Mouse (Mus musculus): ENCODE measurements around the gene Nr1h3. TPM values are rescaled to one million over a fixed set of nuclear protein-coding genes. Genes with fewer than 3 reads are reported as not detected.
"Not testable (repeated sequence)": the region's sequence is repeated elsewhere in the genome, so short reads cannot be mapped to it uniquely, and the experiment has no call there.

Gene Nr1h3
- total and polyA plus RNA-seq, 2 experiments from 2014 or later: 1.5 to 1.6 TPM

GRCm38 (mm10) chr2:91237511-91238080 lies 35.0 kb upstream of the Nr1h3 start:
- not testable (repeated sequence) for H3K9me3 ChIP-seq (ENCODE audit: low read length); H3K36me3 ChIP-seq (ENCODE audit: insufficient read depth); H3K4me1 ChIP-seq (ENCODE audit: insufficient read depth); H3K27me3 ChIP-seq (ENCODE audit: insufficient read depth, low read length)
- TF ChIP-seq CTCF (IDR thresholded peaks at IDR 0.05; ENCODE audit: low read depth): peak; percentile 50; the same call in 1 of the 2 replicates
- ATAC-seq (peak; percentile 67), DNase-seq (peak; percentile 53)
- Histone ChIP-seq H3K4me3 (ENCODE audit: low read depth, low read length) (peak overlapping the region; percentile 64), H3K9ac (peak overlapping the region; percentile 65), H3K4me2 (ENCODE audit: low read depth) (peak overlapping the region; percentile 85), H3K27ac (ENCODE audit: low read depth, low read length) (peak overlapping the region; percentile 91)
- 18% methylated on average over 4 of the region's 4 CpGs for WGBS

GRCm38 (mm10) chr2:91236601-91237510 lies 34.2 kb upstream of the Nr1h3 start, which contains the start of gene Ddb2:
Ddb2 (minus strand) TSS chr2:91236982.
- Histone ChIP-seq H3K9me3 (ENCODE audit: low read length) (no peaks in the 10 kb centered on the region), H3K4me1 (ENCODE audit: insufficient read depth) (0 out of 2 replicates have a peak, but pooled peaks cover 3% of the 10 kb centered on the region), H3K27me3 (ENCODE audit: insufficient read depth, low read length) (no peaks in the 10 kb centered on the region), H3K9ac (peak within 1 kb of the TSS; percentile 65), H3K4me3 (ENCODE audit: low read depth, low read length) (peak within 1 kb of the TSS; percentile 64), H3K27ac (ENCODE audit: low read depth, low read length) (peak within 1 kb of the TSS; percentile 91), H3K36me3 (ENCODE audit: insufficient read depth) (no peaks in the 10 kb centered on the region), H3K4me2 (ENCODE audit: low read depth) (peak within 1 kb of the TSS; percentile 85)
- TF ChIP-seq CTCF (IDR thresholded peaks at IDR 0.05; ENCODE audit: low read depth): no peak; the same call in none of the 2 replicates
- DNase-seq (peak; percentile 96), ATAC-seq (peak; percentile 99)
- WGBS: under 1% methylated on average over 47 of the region's 48 CpGs

- Histone ChIP-seq H3K9me3 (ENCODE audit: low read length) (no peaks in the 10 kb centered on the region), H3K4me1 (ENCODE audit: insufficient read depth) (no peaks in the 10 kb centered on the region), H3K27ac (ENCODE audit: low read depth, low read length) (no peak overlapping the region), H3K27me3 (ENCODE audit: insufficient read depth, low read length) (no peaks in the 10 kb centered on the region), H3K4me3 (ENCODE audit: low read depth, low read length) (no peak overlapping the region), H3K4me2 (ENCODE audit: low read depth) (no peak overlapping the region), H3K36me3 (ENCODE audit: insufficient read depth) (no peaks in the 10 kb centered on the region), H3K9ac (no peak overlapping the region)
- no peak for DNase-seq
- no peak for TF ChIP-seq CTCF (IDR thresholded peaks at IDR 0.05; ENCODE audit: low read depth)
- no peak for ATAC-seq
- WGBS: 73% methylated on average over 2 of the region's 2 CpGs
Measured at GRCm38 (mm10) chr2:91229735-91230134, 27.1 kb upstream of the Nr1h3 start.

- H3K36me3 ChIP-seq (ENCODE audit: insufficient read depth): no peaks in the 10 kb centered on the region
- H3K27ac ChIP-seq (ENCODE audit: low read depth, low read length): no peak overlapping the region
- no peaks in the 10 kb centered on the region for H3K27me3 ChIP-seq (ENCODE audit: insufficient read depth, low read length)
- H3K9ac ChIP-seq: no peak overlapping the region
- DNase-seq: no peak
- 84% methylated on average over 2 of the region's 2 CpGs for WGBS
- no peaks in the 10 kb centered on the region for H3K4me1 ChIP-seq (ENCODE audit: insufficient read depth)
- no peak overlapping the region for H3K4me3 ChIP-seq (ENCODE audit: low read depth, low read length)
- TF ChIP-seq CTCF (IDR thresholded peaks at IDR 0.05; ENCODE audit: low read depth): no peak
- ATAC-seq: no peak
- no peak overlapping the region for H3K4me2 ChIP-seq (ENCODE audit: low read depth)
- no peaks in the 10 kb centered on the region for H3K9me3 ChIP-seq (ENCODE audit: low read length)
Measured at GRCm38 (mm10) chr2:91223614-91224013, 21.0 kb upstream of the Nr1h3 start.

GRCm38 (mm10) chr2:91220501-91220900 lies 17.9 kb upstream of the Nr1h3 start:
- no peak overlapping the region for H3K4me2 ChIP-seq (ENCODE audit: low read depth)
- no peaks in the 10 kb centered on the region for H3K4me1 ChIP-seq (ENCODE audit: insufficient read depth)
- no peak overlapping the region for H3K27ac ChIP-seq (ENCODE audit: low read depth, low read length)
- 97% methylated on average over 3 of the region's 3 CpGs for whole genome bisulfite sequencing
- no peak for ATAC-seq
- peaks cover 8% of the 10 kb centered on the region; the same call in 1 of the 2 replicates for H3K36me3 ChIP-seq (ENCODE audit: insufficient read depth)
- H3K9me3 ChIP-seq (ENCODE audit: low read length): no peaks in the 10 kb centered on the region
- no peak overlapping the region for H3K4me3 ChIP-seq (ENCODE audit: low read depth, low read length)
- H3K27me3 ChIP-seq (ENCODE audit: insufficient read depth, low read length): no peaks in the 10 kb centered on the region
- TF ChIP-seq CTCF (IDR thresholded peaks at IDR 0.05; ENCODE audit: low read depth): no peak
- DNase-seq: no peak
- H3K9ac ChIP-seq: no peak overlapping the region

- Histone ChIP-seq H3K36me3 (ENCODE audit: insufficient read depth) (peaks cover 23% of the 10 kb centered on the region), H3K9me3 (ENCODE audit: low read length) (no peaks in the 10 kb centered on the region), H3K4me2 (ENCODE audit: low read depth) (no peak overlapping the region), H3K27ac (ENCODE audit: low read depth, low read length) (no peak overlapping the region), H3K4me1 (ENCODE audit: insufficient read depth) (no peaks in the 10 kb centered on the region), H3K4me3 (ENCODE audit: low read depth, low read length) (no peak overlapping the region), H3K9ac (no peak overlapping the region), H3K27me3 (ENCODE audit: insufficient read depth, low read length) (no peaks in the 10 kb centered on the region)
- DNase-seq: peak; percentile 31
- 46% methylated on average over 4 of the region's 4 CpGs for WGBS
- no peak for ATAC-seq
- no peak for TF ChIP-seq CTCF (IDR thresholded peaks at IDR 0.05; ENCODE audit: low read depth)
Measured at GRCm38 (mm10) chr2:91217032-91217431, 14.4 kb upstream of the Nr1h3 start.

- DNase-seq (no peak), ATAC-seq (no peak)
- no peaks in the 10 kb centered on the region for H3K4me1 ChIP-seq (ENCODE audit: insufficient read depth)
- H3K9me3 ChIP-seq (ENCODE audit: low read length): no peaks in the 10 kb centered on the region
- no peak for TF ChIP-seq CTCF (IDR thresholded peaks at IDR 0.05; ENCODE audit: low read depth)
- H3K27me3 ChIP-seq (ENCODE audit: insufficient read depth, low read length): no peaks in the 10 kb centered on the region
- H3K4me3 ChIP-seq (ENCODE audit: low read depth, low read length): no peak overlapping the region
- H3K27ac ChIP-seq (ENCODE audit: low read depth, low read length): no peak overlapping the region
- no peak overlapping the region for H3K9ac ChIP-seq
- peaks cover 55% of the 10 kb centered on the region for H3K36me3 ChIP-seq (ENCODE audit: insufficient read depth)
- no peak overlapping the region for H3K4me2 ChIP-seq (ENCODE audit: low read depth)
Measured at GRCm38 (mm10) chr2:91213311-91213710, 10.7 kb upstream of the Nr1h3 start.

All from forebrain, postnatal 0 days (tissue).